Mouse (Mus musculus) brain, embryonic 18.5 days (tissue): ENCODE measurements around the gene Mfsd11.
"Not testable (repeated sequence)": the region's sequence is repeated elsewhere in the genome, so short reads cannot be mapped to it uniquely, and the experiment has no call there.

Experiments
- DNase-seq: peaks from one replicate; pipeline ENCODE4 v3.0.0-alpha.2; 2012; ENCODE audit warnings: low read depth, low spot score

Gene Mfsd11

DNA sequence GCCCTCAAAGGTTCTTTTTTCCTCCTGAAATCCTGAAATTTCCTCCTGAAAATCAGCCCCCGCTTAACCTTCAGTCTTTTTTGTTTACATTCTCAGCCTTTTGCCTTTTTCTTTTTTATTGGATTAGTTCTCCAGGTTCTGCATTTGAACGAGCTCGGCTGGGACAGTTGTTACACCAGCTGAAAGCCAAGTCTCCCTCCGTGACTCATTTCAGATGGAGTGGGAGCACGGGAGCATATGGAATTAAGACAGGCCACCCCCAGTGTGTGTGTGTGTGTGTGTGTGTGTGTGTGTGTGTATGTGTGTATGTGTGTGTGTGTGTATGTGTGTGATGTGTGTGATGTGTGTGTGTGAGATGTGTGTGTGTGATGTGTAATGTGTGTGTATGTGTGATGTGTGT lies 29.2 kb downstream of the Mfsd11 start:
- no peak for DNase-seq

DNA sequence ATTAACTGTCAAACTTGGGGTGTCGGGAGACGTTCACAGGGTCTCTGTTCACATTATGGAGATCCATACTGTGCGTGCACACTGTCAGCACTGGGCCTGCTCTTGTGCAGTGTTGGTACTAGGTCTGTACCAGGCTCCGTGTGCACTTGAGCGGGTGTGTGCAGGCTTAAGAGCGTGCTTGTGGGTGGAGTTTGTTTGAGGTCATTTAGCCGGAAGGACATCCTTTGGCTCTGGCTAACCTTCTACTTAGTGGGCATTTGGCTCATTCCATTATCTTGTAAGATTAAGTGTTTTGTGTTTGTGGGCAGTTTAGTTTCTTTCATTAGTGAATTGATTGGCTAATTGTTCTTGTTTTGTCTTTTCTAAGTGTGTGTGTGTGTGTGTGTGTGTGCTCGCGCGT lies 30.2 kb downstream of the Mfsd11 start:
- DNase-seq, result no peak

- DNase-seq, result no peak
Measured at GRCm38 (mm10) chr11:116884061-116884460, 31.8 kb downstream of the Mfsd11 start.

GRCm38 (mm10) chr11:116885275-116886151 lies 33.3 kb downstream of the Mfsd11 start:
- DNase-seq, result peak; percentile 69

DNA sequence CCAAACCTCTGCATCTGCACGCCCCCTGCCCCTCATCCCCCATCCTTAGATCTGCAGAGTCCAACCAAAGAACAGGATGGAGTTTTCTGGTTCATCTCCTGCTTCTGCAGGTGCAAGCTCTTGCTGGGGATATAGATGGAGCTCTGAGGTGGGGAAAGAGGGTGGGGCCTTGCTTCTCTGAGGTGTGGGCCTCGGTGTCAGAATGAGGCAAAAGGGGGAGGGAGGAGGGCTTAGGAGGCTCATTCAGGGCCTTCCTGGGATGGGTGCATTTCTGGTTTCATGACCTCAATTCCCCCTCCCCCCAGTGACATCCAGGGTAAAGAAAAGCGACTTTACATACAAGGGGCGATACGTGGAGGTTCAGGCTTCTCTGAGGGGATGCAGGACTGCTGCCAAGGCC lies 34.9 kb downstream of the Mfsd11 start:
- DNase-seq, result no peak

- no peak for DNase-seq
Measured at GRCm38 (mm10) chr11:116893532-116894442, 41.5 kb downstream of the Mfsd11 start.

- no peak for DNase-seq
Measured at GRCm38 (mm10) chr11:116895402-116895801, 43.2 kb downstream of the Mfsd11 start.

DNA sequence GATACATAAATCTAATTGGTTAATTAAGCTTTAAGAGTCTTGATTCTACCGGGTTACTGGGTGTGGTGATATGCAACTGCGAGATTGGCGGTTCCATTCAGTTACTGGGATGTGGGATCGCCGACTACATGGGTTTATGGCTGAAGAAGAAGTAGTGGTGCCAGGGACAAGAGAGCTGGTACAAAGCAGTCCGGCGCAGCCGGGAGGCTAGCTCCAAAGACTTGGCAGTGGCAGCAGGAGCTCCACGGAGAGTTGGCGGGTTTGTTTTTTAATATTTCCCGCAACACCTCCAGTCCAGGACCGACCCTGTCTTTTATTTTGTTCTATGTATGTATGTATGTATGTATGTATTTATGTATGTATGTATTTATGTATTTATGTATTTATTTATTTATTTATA lies 47.0 kb downstream of the Mfsd11 start:
- no peak for DNase-seq

DNA sequence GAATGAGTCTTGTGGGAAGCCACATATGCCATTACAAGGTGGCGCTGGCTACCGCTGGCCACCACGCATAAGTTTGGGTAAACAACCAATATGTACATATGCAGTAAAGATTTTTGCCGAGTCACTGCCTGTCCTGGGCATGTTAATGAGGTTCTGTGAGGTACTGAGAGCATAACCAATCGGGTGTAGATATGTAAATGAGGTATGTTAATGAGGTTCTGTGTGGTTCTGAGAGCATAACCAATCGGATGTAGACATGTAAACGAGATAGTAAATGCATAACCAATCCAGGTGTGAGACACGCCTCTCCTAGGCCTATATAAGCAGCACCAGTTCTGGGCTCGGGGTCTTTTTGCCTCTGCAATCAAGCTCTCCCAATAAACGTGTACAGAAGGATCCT lies 50.3 kb downstream of the Mfsd11 start:
- not testable (repeated sequence) for DNase-seq

- no peak for DNase-seq
Measured at GRCm38 (mm10) chr11:116905741-116906456, 53.7 kb downstream of the Mfsd11 start.

DNA sequence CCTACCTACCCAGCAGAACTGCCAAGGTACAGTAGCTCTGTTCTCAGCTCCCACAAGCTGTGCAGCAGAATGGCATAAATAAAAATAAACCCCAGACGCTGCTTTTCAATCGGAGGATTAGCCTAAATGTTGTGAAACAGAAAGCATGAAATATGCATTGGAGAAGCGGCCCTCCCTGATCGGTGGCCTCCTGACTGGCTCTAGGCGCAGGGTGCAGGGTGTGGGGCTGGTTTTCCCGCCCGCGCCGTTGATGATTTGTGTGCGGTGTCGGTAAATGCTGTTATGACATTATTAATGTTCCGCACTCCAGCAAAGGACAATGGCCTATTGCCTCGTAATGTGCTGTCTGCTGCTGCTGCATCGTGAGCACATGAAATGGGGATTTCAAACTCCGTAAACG lies 61.3 kb downstream of the Mfsd11 start:
- no peak for DNase-seq

DNA sequence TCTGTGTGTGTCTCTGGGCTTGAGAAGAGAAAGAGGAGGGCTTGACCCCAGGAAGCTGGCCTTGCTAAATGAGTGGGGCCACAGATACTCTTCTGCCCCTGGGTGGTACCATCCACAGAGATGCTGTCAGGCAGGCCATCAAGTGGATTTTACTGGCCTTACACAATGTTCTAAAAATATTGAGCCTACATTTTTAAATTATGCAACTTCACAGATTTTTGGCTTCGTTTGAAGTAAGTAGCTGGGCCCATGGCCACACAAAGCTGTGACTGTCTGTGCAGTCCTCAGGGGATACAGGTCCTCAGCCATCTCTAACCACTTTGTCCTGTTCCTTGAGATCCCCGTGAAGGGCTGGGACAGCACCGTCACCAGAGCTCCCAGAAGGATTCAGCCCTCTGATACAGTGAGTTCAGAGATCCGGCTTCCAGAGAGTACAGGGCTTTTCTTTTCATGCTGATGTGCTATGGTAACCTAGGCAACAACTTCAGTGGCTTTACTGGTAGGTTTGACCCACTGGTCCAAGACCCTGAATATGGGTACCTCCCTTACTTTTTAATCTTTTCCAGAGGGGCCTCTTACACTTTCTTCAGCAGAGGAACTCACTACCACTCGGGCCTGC lies 62.1 kb downstream of the Mfsd11 start:
- DNase-seq, result no peak

- DNase-seq, result no peak
Measured at GRCm38 (mm10) chr11:116915241-116915640, 63.0 kb downstream of the Mfsd11 start.

DNA sequence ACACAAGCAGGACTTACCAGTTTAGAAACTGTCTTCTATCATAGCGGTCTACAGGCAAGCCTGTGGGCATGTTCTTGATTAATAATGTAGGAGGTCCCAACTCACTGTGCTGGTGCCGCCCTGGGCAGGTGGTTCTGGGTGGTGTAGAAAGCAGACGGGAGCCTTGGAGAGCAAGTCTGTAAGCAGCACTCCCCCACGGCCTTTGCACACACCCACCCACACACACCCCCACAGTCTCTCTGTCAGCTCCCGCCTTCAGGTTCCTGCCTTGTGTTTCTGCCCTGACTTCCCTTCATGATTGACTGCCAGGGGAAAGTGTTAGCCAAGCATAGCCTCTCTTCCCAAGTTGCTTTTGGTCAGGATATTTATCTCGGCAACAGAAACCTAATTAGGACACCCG lies 65.1 kb downstream of the Mfsd11 start:
- DNase-seq, result no peak

DNA sequence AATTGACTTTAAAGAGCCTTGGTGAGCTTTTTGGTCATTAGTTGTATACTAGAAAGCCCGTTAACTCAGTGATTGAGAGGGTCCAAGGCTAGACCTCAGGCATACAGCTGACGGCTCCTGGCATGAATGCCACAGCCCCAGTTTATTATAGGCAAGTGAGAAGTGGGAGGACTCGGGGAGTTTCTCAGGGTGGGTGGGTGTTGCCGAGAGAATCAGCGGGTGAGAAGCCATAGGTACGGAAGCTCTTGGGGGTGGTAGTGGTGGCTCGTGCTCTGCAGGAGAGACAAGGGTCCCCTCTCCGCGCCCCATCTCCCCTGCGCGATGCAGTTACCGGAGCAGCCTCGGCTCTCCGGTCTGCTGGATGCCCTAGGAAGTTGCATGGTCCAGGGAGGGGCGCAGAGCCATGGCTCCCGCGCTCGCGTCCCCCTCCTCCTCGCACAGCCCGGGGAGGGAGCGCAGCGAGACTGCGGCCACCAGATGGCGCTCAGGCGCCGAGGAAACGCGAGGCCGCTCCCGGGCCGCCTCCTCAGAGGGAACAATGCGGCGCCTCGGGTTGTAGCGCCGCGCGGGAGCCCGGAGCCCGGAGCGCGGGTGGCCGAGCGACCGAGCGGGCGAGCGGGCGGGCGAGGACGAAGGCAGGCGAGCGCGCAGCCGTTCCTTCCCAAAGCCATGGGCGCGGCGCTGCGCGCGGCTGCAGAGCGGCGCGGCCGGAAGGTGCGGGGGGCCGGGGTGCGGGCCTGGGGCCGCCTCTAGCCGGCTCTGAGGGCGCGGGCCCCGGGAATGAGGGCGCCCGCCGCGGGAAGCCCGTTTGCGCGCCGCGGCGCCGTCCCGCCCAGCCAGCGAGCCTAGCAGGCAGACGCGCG lies 66.3 kb downstream of the Mfsd11 start, which contains the start of gene Mgat5b:
Gene Mgat5b (plus strand): TSS at position 541 of the 863 bp plus-strand sequence.
- DNase-seq, result peak; percentile 66

- DNase-seq, result no peak
Measured at GRCm38 (mm10) chr11:116919186-116920020, 67.2 kb downstream of the Mfsd11 start.

DNA sequence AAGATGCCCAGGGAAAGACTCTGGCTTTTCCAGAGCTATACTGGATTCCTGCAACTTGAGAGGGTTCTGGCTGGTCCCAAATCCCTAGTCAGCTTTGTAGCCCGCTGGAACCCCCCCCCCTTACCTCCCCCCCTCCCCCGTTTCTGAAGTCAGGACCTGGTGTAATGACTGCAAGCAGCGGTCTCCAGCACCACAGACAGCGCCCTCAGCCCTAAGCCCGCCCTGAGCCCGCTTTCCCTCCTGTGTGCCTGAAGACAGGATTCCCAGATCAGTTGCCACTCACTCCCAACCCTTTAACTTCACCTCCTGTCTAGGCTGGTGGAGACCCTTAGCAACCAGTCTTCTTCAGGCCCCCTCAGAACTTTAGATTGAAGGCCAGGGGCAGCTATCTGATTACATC lies 68.5 kb downstream of the Mfsd11 start:
- no peak for DNase-seq

DNA sequence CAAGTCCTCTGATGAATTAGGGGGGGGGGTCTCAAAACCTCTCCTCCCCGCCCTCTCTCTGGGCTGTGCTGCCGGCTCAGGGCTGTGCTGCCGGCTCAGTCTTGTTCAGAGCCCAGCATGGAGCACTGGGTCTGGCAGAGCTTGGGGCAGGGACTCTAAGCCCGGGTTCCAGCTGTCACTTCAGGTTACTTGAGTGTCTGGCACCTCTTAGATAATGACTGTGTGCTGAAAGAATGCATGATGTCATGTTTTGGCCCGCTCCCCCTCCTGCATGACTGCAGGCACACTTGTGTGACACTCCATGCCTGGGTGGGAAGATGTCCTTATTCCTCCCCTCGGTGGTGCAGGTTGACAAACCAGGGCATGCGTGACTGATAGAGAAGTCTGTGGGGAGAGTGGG lies 69.8 kb downstream of the Mfsd11 start:
- no peak for DNase-seq
